Mouse (Mus musculus) lung, embryonic 16.5 days (tissue): ENCODE measurements around the gene Rsph3b. TPM values are rescaled to one million over a fixed set of nuclear protein-coding genes. Genes with fewer than 3 reads are reported as not detected.
"Not testable (repeated sequence)": the region's sequence is repeated elsewhere in the genome, so short reads cannot be mapped to it uniquely, and the experiment has no call there.

Experiments
- ATAC-seq: fragments of 200-750 bp; cut with Nextera tagmentation; 2 replicates; pipeline ENCODE4 v1.8.0; 2017; ENCODE audit warnings: low read depth, mild to moderate bottlenecking, moderate library complexity
- H3K27ac ChIP-seq: fragments of 300-500 bp; sonication (generic); 2 replicates; pipeline ENCODE4 v1.5.1; 2014; ENCODE audit warnings: mild to moderate bottlenecking, control low read depth, low read length
- H3K27me3 ChIP-seq: fragments of 300-500 bp; sonication (generic); 2 replicates; pipeline ENCODE4 v1.6.1; 2014; ENCODE audit warnings: low read depth, low read length, mixed read lengths; ENCODE audit not compliant: control insufficient read depth, insufficient read depth
- H3K36me3 ChIP-seq: fragments of 300-500 bp; sonication (generic); 2 replicates; pipeline ENCODE4 v1.6.1; 2014; ENCODE audit warnings: low read length; ENCODE audit not compliant: control insufficient read depth, insufficient read depth
- H3K4me1 ChIP-seq: fragments of 300-500 bp; sonication (generic); replicated peaks from 2 replicates; pipeline ENCODE4 v1.6.1; 2014; ENCODE audit warnings: low read length, mixed read lengths; ENCODE audit not compliant: control insufficient read depth, insufficient read depth
- H3K4me2 ChIP-seq: fragments of 300-500 bp; sonication (generic); 2 replicates; pipeline ENCODE4 v1.6.1; 2014; ENCODE audit warnings: low read depth, low read length, control low read depth
- H3K4me3 ChIP-seq: fragments of 300-500 bp; sonication (generic); 2 replicates; pipeline ENCODE4 v1.5.1; 2014; ENCODE audit warnings: mild to moderate bottlenecking, low read length, control low read depth
- H3K9ac ChIP-seq: fragments of 300-500 bp; sonication (generic); 2 replicates; pipeline ENCODE4 v1.6.1; 2014; ENCODE audit warnings: low read length, control low read depth
- H3K9me3 ChIP-seq: fragments of 300-500 bp; sonication (generic); 2 replicates; pipeline ENCODE4 v1.6.1; 2016; ENCODE audit warnings: low read length; ENCODE audit not compliant: control insufficient read depth
- whole genome bisulfite sequencing: fragments of 180-500 bp; shearing (Covaris S2); extraction: QIAGEN DNeasy Blood & Tissue Kit; methylation state at CpG from one replicate; pipeline ENCODE4 v1.1.7; 2014; 5-methylcytosine and 5-hydroxymethylcytosine counted together
- polyA plus RNA-seq: library from polyadenylated mRNA; unstranded; fragments of >200 nt; fragmentation: Nextera tagmentation; extraction: Ambion mirVana; gene quantifications from 2 replicates; pipeline ENCODE4 v1.2.1, GENCODE M21; 2015

The Rsph3b gene
- polyA plus RNA-seq, 1 experiment from 2014 or later, result 48.9 TPM

GRCm38 (mm10) chr17:6960349-6960748, 11.9 kb upstream of the Rsph3b start:
- not testable (repeated sequence) for H3K27ac ChIP-seq, H3K4me1 ChIP-seq, H3K27me3 ChIP-seq, H3K9me3 ChIP-seq, H3K36me3 ChIP-seq, ATAC-seq
- WGBS, result 0% methylated on average over 12 of the region's 12 CpGs
- H3K9ac ChIP-seq, result peak overlapping the region; percentile 58; the same call in 1 of the 2 replicates
- peak overlapping the region; percentile 48 for H3K4me2 ChIP-seq
- peak overlapping the region; percentile 55 for H3K4me3 ChIP-seq

DNA sequence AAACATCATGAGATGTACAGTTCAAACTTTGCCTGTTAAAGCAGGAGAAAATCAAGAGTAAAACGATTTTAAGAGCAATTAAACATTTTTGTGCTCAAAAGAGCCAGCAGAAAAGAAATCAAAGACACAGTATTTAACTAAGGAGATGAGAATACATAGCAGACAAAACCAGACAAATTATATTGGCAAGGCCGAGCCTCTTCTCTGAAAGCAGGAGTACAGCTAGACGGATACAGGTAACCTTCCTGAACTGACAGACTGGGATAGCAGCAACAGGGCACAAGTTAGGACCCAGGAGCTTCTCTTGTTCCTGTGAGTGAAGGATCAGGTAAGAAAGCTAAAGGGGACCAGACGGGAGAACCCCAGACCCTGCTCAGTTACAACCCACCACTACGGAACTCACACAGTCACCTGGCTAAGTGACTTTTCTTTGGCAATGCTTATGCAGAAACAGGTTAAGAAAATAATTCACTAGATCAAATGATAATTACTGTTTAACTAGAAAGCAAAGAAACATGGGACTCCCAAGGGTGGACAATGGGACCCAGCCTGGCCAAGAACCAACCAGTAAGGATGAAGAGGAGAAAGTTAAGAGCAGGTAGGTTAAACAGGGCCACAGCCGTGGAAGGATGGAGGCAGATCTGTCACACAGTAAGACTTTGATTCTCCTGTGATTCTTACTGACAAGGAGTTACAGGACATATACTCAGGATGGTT, 11.2 kb upstream of the Rsph3b start:
- not testable (repeated sequence) for H3K27ac ChIP-seq, H3K9ac ChIP-seq, H3K4me1 ChIP-seq, ATAC-seq, H3K36me3 ChIP-seq, H3K27me3 ChIP-seq, H3K9me3 ChIP-seq
- H3K4me2 ChIP-seq, result peak overlapping the region; percentile 48
- H3K4me3 ChIP-seq, result peak overlapping the region; percentile 55
- WGBS, result 54% methylated on average over 4 of the region's 6 CpGs

DNA sequence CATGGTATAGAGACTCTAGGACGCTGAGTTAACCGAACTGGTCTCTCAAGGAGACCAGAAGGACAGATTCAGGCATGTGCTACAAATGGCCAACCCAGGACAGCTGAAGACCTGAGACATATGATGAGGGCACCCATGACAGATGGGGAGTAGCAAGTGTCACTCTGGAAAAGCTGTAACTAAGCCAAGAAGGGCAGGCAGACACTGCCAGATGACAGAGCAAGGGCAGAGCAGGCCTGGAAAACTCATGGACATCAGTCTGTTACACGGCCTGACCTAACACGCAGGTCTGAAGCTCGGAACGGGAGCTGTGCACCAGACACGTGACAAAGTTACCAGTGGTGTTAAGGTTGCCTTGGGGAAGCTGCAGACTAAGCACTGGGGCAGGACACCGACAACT, 10.4 kb upstream of the Rsph3b start:
- WGBS, result 69% methylated on average over 6 of the region's 8 CpGs
- ATAC-seq, result not testable (repeated sequence)

DNA sequence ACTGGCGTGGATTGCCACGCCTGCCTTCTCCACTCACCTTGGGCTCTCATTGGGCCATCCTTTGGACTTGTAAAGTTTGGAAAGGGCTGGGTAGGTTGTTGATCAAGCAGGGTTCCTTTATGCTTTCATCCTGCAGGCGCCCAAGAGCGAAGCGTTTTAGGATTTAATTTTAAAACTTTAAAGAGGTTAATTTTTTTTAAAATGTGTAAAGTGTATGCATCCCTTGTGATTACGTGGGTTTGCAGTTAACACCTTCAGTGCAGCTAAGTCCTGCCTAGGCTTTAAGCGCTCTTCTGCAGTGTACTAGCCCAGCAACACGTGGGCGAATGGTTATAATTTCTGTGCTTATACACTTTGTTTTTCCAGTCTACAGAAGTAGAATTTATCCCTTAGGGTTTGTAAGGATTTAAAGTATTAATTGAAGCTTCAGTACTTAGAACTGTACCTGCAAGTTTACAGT, 317 bp upstream of the Rsph3b start:
- H3K4me1 ChIP-seq, H3K27me3 ChIP-seq, H3K9me3 ChIP-seq, H3K36me3 ChIP-seq: not testable (repeated sequence)
- Histone ChIP-seq H3K4me3 (peak overlapping the region; percentile 59), H3K9ac (peak overlapping the region; percentile 66), H3K27ac (peak overlapping the region; percentile 85), H3K4me2 (peak overlapping the region; percentile 65)
- ATAC-seq, result peak; percentile 31
- 7% methylated on average over 9 of the region's 9 CpGs for WGBS

More for the DNA sequence above, 10.4 kb upstream of the Rsph3b start:
- H3K4me3 ChIP-seq, H3K36me3 ChIP-seq, H3K9me3 ChIP-seq, H3K4me1 ChIP-seq, H3K27me3 ChIP-seq, H3K9ac ChIP-seq, H3K27ac ChIP-seq, H3K4me2 ChIP-seq: not testable (repeated sequence)

GRCm38 (mm10) chr17:6947637-6947983, 872 bp downstream of the Rsph3b start:
- peak overlapping the region; percentile 59 for H3K4me3 ChIP-seq
- not testable (repeated sequence) for ATAC-seq
- WGBS, result no CpG with 5 or more reads among the region's 8 CpGs

DNA sequence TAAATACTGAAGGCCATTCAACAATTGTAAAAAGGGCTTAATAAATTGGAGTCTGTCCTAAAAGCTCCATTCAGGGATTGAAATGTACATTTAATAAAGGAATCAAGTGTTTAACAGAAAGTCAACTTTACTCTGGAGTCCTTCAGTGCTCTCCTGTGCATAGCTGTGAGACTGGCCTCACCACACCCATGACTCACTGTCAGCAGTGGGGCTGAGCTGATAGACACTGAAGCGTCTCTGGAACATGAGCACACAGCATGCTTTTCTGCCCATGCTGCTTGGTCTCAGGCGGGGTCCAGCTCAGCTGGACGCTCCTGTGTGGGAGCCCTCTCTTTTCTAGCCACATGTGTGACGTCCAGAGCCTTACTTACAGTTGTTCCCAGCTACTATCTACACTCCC, 5.9 kb downstream of the Rsph3b start:
- not testable (repeated sequence) for H3K36me3 ChIP-seq, H3K4me2 ChIP-seq, H3K4me3 ChIP-seq, H3K4me1 ChIP-seq, H3K27ac ChIP-seq, H3K9ac ChIP-seq, ATAC-seq, H3K9me3 ChIP-seq, H3K27me3 ChIP-seq
- no CpG with 5 or more reads among the region's 4 CpGs for WGBS

More at GRCm38 (mm10) chr17:6947637-6947983, 872 bp downstream of the Rsph3b start:
- H3K27me3 ChIP-seq, H3K27ac ChIP-seq, H3K36me3 ChIP-seq, H3K4me1 ChIP-seq, H3K9me3 ChIP-seq, H3K9ac ChIP-seq: not testable (repeated sequence)
- peak overlapping the region; percentile 65 for H3K4me2 ChIP-seq

DNA sequence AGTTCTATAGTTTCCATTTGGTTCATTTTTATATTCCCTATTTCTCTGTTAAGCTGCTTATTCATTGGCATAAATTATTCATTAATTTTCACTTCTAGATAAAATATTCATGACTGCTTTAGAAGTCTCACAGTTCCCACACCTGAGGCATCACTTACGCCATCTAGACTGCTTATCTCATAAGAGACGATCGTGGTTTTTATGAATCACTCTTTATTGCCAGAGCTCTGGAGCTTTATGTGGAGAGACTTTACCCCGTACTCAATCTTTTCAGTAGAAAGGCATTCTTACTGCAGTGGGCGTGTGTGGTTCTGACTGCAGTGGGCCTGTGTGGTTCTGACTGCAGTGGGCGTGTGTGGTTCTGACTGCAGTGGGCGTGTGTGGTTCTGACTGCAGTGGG, 16.9 kb downstream of the Rsph3b start:
- H3K4me3 ChIP-seq, H3K9ac ChIP-seq, H3K4me1 ChIP-seq, ATAC-seq, H3K4me2 ChIP-seq, H3K27ac ChIP-seq, H3K9me3 ChIP-seq, H3K27me3 ChIP-seq, H3K36me3 ChIP-seq: not testable (repeated sequence)
- WGBS, result 90% methylated on average over 6 of the region's 7 CpGs

DNA sequence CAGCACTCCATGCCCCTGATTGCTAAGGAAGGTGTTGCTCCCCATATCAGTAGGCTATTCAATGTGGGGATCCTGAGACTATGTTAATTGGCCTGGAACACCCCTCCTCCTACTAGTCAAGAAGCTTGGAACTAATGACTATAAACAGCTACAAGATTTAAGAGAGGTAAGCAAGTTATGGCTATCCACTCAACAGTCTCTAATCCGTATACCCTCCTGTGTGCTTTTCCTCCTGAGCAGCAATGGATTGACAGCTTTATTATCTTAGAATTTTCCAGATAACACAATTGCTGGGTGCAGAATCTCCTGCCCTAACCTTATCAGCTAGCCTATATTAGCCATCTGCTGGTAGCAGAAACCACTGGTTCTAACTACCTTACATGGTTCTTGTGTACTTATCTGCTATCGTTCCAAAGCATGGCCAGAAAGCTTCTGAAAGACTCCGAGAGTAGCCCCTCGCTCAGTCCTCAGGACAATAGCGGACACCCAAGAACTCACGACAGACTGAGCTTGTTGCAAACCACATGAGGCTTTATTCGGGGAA, 28.1 kb downstream of the Rsph3b start:
- not testable (repeated sequence) for H3K4me3 ChIP-seq, H3K4me2 ChIP-seq, H3K36me3 ChIP-seq, H3K4me1 ChIP-seq, ATAC-seq, H3K27ac ChIP-seq, H3K27me3 ChIP-seq, H3K9ac ChIP-seq, H3K9me3 ChIP-seq
- 92% methylated on average over 7 of the region's 7 CpGs for WGBS

DNA sequence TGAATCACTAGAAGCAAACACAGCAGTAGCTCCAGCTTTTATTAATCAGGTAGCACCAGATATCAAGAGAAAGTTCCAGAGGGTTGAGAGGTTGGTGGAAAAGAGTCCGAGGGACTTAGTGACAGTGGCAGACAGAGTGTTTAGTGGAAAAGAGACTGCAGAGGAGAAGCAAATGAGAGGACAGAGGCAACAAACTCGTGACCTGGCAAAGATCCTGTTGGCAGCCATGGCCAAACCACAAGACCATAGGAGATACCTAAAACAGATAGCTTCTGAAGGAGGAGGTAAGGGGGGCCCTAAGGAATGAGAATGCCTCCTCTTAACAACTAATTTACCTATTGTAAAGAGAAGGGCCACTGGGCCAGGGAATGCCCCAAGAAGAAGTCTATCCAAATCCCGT, 29.1 kb downstream of the Rsph3b start:
- not testable (repeated sequence) for H3K9me3 ChIP-seq, H3K27ac ChIP-seq, H3K36me3 ChIP-seq, ATAC-seq, H3K27me3 ChIP-seq, H3K4me3 ChIP-seq, H3K4me2 ChIP-seq, H3K4me1 ChIP-seq, H3K9ac ChIP-seq
- WGBS, result 77% methylated on average over 3 of the region's 3 CpGs
